Mouse (Mus musculus) ovary, postnatal 36 days (tissue): ENCODE results near the gene Zc3hav1.

ENCODE experiments used
- DNase-seq: peaks from one replicate; pipeline ENCODE4 v3.0.0; 2022; ENCODE audit warnings: low spot score, mixed read lengths

Zc3hav1 gene

DNA sequence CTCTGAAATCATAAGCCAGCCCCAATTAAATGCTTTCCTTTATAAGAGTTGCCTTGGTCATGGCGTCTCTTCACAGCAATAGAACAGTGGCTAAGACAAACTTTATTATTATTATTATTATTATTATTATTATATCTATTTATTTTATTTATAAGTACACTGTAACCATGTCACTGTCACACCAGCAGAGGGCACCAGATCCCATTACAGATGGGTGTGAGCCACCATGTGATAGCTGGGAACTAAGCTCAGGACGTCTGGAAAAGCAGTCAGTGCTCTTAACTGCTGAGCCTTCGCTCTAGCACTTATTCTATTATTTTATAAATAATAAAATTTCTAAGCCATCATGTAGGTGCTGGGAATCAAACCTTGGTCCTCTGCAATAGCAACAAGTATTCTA lies 60.7 kb downstream of the Zc3hav1 start:
- DNase-seq, result no peak

GRCm38 (mm10) chr6:38292871-38293646 lies 61.3 kb downstream of the Zc3hav1 start:
- DNase-seq, result no peak

GRCm38 (mm10) chr6:38284422-38284821 lies 70.0 kb downstream of the Zc3hav1 start:
- DNase-seq, result no peak

DNA sequence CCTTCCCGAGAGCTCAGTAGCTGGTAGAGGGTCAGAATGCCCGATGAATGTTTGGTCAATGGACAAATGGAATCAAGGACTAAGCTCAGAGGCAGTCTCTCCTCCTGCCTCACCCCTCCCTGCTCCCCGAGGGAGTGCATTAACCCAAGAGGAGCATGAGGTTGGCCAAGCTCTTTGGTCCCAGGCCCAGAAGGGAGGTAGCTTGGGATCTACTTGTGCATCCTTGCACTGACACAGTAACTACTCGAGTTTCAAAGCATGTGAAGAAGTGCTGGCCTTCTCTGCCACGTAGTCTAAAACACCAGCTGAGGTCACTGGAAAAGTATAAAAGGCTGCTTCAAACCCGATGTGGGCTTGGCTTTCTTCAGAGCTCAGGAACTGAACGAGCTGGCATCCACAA lies 89.9 kb downstream of the Zc3hav1 start:
- no peak for DNase-seq

DNA sequence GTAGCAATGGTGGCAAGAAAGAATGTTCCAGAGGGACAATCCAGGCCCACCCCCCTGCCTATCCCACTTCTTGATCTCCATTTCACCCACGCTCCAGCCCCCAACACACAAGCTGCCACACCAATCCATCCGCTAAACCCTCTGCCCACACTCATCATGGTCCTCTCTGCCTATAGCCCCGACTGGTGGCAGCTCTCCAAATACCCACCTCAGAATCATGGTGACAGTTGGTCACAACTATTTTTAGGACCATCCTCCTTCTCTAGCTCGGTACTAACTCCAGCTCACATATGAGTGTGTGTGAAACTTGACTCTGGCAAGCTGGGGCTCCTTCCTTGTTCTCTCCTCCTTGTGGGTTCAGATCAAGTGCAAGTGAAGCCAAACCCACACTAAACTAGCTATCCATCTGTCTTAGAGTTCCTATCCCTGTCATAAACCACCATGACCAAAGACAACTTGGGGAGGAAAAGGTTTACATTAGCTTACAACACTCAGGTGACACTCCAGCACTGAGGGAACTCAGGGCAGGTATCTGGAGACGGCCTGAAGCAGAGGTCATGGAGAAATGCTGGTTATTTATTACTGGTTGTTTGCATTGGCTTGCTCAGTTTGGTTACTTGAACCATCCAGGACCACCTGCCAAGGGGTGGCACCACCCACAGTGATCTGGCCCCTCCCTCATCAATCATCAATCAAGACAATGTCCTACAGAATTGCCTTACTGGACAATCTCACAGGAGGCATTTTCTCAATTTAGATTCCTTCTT lies 90.8 kb downstream of the Zc3hav1 start:
- DNase-seq, result no peak

GRCm38 (mm10) chr6:38261877-38262276 lies 92.5 kb downstream of the Zc3hav1 start:
- no peak for DNase-seq

- no peak for DNase-seq
Observed at GRCm38 (mm10) chr6:38257506-38257905, 96.9 kb downstream of the Zc3hav1 start.

DNA sequence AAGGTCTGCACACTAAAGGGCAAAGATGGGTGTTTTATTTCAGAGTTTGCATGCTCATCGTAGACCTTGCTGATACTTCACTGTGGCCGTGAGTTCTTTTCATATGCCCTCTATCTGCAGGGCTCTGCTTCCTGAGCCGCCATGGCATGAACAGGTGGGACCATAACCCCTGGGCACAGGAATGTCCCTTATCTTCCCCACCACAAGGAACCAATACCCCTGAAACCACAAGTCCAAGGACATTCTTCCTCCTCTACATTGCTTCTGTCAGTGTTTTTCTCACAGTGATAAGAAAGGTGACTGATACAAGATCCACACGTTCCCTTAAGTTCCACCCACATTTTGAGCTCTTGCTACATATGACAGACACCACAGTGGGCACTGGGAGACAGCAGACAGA lies 97.6 kb downstream of the Zc3hav1 start:
- no peak for DNase-seq

DNA sequence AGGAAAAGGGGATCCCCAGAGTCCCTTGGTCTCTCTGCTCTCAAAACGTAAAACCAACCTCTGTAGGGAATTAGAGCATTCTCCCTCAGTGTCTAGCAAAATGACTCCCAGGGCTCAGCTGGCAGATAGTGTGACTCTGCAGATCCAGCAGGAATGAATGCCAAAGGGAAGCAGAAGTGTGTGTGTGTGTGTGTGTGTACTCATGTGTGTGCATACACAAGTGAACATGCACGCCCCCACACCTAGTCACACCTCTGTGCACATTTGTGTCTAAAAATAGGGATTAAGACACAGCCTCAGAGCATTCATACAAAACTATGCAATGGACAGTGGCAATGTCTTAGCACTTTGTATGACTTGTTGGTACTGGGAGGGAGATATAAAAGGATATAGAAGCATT lies 98.6 kb downstream of the Zc3hav1 start:
- DNase-seq, result no peak
